Mouse (Mus musculus): ENCODE data around the gene Coq8a.

DNA sequence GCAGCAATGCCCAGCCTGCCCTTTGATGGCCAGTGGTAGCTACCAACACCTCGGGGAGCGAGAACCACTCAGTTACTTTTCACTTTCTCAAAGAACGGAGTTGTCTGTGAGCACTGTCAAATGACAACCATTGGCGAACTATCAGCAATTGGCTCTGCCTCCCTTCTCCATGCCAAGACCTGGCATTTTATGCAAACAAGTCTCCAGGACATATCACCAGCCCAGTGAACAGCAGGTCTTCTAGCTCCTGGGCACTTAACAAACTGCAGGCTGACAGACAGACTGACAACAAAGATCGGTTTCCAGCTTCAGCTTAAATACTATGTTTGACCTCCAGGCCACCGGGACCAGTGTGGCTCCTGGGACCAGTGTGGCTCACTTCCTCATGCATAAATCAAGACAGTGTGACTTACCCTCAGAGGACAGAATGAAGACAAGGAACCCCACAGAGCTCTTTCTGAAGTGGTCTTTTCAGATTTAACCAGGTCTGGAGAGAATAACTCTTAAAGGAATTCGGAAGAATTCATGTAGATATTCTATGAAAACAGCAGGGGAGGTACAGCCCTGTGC, 7.7 kb downstream of the Coq8a start:
- TF ChIP-seq CTCF (IDR thresholded peaks at IDR 0.05; ENCODE audit: low read depth), result no peak
- TF ChIP-seq EP300 (optimal IDR thresholded peaks at IDR 0.05), result no peak

Measured in stomach, postnatal 0 days (tissue).